Mouse (Mus musculus): ENCODE data around the gene Mtif3. TPM values are rescaled to one million over a fixed set of nuclear protein-coding genes. Genes with fewer than 3 reads are reported as not detected.

The Mtif3 gene
- polyA plus RNA-seq, 2 experiments: 6.1 to 13.7 TPM

DNA sequence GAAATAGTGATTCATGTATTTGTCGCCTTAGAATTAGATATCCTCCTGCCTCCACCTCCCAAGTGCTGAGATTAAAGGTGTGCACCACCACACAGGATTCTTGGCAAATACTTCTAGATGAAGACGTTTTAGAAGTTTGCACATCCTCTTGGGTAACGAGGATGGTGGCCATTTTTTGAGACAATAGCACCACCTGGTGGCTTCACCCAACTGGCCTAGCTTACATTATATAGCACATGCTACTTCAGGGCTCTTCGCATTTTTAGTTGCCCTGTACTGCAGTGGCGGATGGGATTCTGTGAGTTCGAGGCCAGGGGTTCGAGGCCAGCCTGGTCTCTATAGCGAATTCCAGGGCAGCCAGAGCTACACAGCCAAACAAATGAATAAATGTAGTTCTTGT is 59.2 kb downstream of the Mtif3 start:
- ATAC-seq (ENCODE audit: insufficient read depth): peak; percentile 67; the same call in 1 of the 2 replicates
- no peaks in the 10 kb centered on the region for H3K9me3 ChIP-seq (ENCODE audit: control insufficient read depth, low read length)

More for the DNA sequence above, 59.2 kb downstream of the Mtif3 start:
- H3K27me3 ChIP-seq (ENCODE audit: control insufficient read depth, insufficient read depth, low read length): no peaks in the 10 kb centered on the region
- DNase-seq (ENCODE audit: low read depth in 3 of 3, low spot score in 3 of 3): peak; percentile 35 to 58 (median 56)
- H3K4me2 ChIP-seq (ENCODE audit: low read depth): no peak overlapping the region
- TF ChIP-seq EP300 (IDR thresholded peaks at IDR 0.05; ENCODE audit: low read depth) (no peak), CTCF (IDR thresholded peaks at IDR 0.05; ENCODE audit: low read depth) (peak; percentile 83)
- peaks cover 0 to 3% of the 10 kb centered on the region in 2 experiments; a peak in 1 of 4 replicates for H3K4me1 ChIP-seq (replicated peaks; ENCODE audit: control insufficient read depth in 2 of 2, insufficient read depth in 2 of 2, low read length in 1 of 2)
- no peaks in the 10 kb centered on the region for H3K36me3 ChIP-seq (replicated peaks; ENCODE audit: control insufficient read depth, insufficient read depth, low read depth)
- H3K27ac ChIP-seq: no peak overlapping the region
- WGBS (ENCODE audit: insufficient replicate concordance): 18% methylated on average over 8 of the region's 8 CpGs
- no peak overlapping the region for H3K9ac ChIP-seq (replicated peaks)
- H3K4me3 ChIP-seq (ENCODE audit: insufficient read depth in 1 of 2, low read depth in 2 of 2, low read length in 2 of 2): no peak overlapping the region

Other genes starting within 250 kb of the Mtif3 start
- gene Usp12, start 168.8 kb downstream of the Mtif3 start, polyA plus RNA-seq (2012; rRNA removed): 4.7 and 7.0 TPM in 2 replicates
- 4.9 and 5.6 TPM in 2 replicates for gene Usp12, start 168.8 kb downstream of the Mtif3 start, polyA plus RNA-seq (2014; fragmentation: Nextera tagmentation; extraction: Ambion mirVana)
- gene Rpl21, start 130.9 kb downstream of the Mtif3 start, polyA plus RNA-seq (2012; rRNA removed): 88.2 and 236 TPM in 2 replicates
- 453 and 467 TPM in 2 replicates for gene Rpl21, start 130.9 kb downstream of the Mtif3 start, polyA plus RNA-seq (2014; fragmentation: Nextera tagmentation; extraction: Ambion mirVana)
- 0.56 and 0.94 TPM in 2 replicates for gene Rasl11a, start 118.7 kb downstream of the Mtif3 start, polyA plus RNA-seq (2012; rRNA removed)
- 0.85 and 0.94 TPM in 2 replicates for gene Rasl11a, start 118.7 kb downstream of the Mtif3 start, polyA plus RNA-seq (2014; fragmentation: Nextera tagmentation; extraction: Ambion mirVana)
- 20.9 and 31.3 TPM in 2 replicates for gene Gtf3a, start 15.1 kb downstream of the Mtif3 start, polyA plus RNA-seq (2012; rRNA removed)
- 37.7 and 41.4 TPM in 2 replicates for gene Gtf3a, start 15.1 kb downstream of the Mtif3 start, polyA plus RNA-seq (2014; fragmentation: Nextera tagmentation; extraction: Ambion mirVana)
- 3.1 and 4.1 TPM in 2 replicates for gene Lnx2, start 112.8 kb upstream of the Mtif3 start, polyA plus RNA-seq (2012; rRNA removed)
- 4.0 and 4.4 TPM in 2 replicates for gene Lnx2, start 112.8 kb upstream of the Mtif3 start, polyA plus RNA-seq (2014; fragmentation: Nextera tagmentation; extraction: Ambion mirVana)
- gene Polr1d, start 113.2 kb upstream of the Mtif3 start, polyA plus RNA-seq (2012; rRNA removed): 45.9 and 58.6 TPM in 2 replicates
- 87.1 and 92.4 TPM in 2 replicates for gene Polr1d, start 113.2 kb upstream of the Mtif3 start, polyA plus RNA-seq (2014; fragmentation: Nextera tagmentation; extraction: Ambion mirVana)
- gene Gsx1, start 224.9 kb upstream of the Mtif3 start, polyA plus RNA-seq (2012; rRNA removed): 0.02 TPM in 1 of 2 replicates, not detected in the other
- gene Gsx1, start 224.9 kb upstream of the Mtif3 start, polyA plus RNA-seq (2014; fragmentation: Nextera tagmentation; extraction: Ambion mirVana): not detected in 2 replicates